Mouse (Mus musculus): Measurements from ENCODE around the gene Srek1. TPM values are rescaled to one million over a fixed set of nuclear protein-coding genes. Genes with fewer than 3 reads are reported as not detected.

Srek1 gene
- total and polyA plus RNA-seq, 2 experiments from 2014 or later: 35.1 to 48.2 TPM

DNA sequence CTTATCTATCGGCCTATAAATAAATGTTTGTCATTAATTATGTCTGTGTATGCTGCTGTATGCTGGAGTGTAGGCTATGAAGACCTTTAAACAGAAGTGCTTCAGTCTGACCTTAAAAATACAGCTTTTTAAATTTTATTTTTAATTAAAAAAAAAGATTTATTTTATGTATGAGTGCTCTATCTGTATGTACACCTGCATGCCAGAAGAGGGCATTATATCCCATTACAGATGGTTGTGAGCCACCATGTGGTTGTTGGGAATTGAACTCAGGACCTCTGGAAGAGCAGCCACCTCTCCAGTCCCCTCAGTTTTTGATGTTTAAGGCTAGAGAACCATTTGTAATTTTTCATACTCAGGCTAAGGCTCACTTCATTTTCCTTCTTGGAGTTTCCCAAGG, 26.6 kb upstream of the Srek1 start:
- H3K9me3 ChIP-seq (ENCODE audit: low read length): no peaks in the 10 kb centered on the region
- no peaks in the 10 kb centered on the region for H3K36me3 ChIP-seq (ENCODE audit: insufficient read depth)
- no peak overlapping the region for H3K9ac ChIP-seq
- no peak overlapping the region for H3K27ac ChIP-seq (ENCODE audit: low read depth, low read length)
- no peak overlapping the region for H3K4me2 ChIP-seq (ENCODE audit: low read depth)
- no peak for ATAC-seq
- no peak overlapping the region for H3K4me3 ChIP-seq (ENCODE audit: low read depth, low read length)
- no peaks in the 10 kb centered on the region for H3K27me3 ChIP-seq (ENCODE audit: insufficient read depth, low read length)
- H3K4me1 ChIP-seq (ENCODE audit: insufficient read depth): no peaks in the 10 kb centered on the region
- DNase-seq: no peak
- WGBS: 97% methylated on average over 1 of the region's 1 CpGs
- 0 out of 2 replicates have a peak, but pooled peaks have one; percentile 2 for TF ChIP-seq CTCF (IDR thresholded peaks at IDR 0.05; ENCODE audit: low read depth)

DNA sequence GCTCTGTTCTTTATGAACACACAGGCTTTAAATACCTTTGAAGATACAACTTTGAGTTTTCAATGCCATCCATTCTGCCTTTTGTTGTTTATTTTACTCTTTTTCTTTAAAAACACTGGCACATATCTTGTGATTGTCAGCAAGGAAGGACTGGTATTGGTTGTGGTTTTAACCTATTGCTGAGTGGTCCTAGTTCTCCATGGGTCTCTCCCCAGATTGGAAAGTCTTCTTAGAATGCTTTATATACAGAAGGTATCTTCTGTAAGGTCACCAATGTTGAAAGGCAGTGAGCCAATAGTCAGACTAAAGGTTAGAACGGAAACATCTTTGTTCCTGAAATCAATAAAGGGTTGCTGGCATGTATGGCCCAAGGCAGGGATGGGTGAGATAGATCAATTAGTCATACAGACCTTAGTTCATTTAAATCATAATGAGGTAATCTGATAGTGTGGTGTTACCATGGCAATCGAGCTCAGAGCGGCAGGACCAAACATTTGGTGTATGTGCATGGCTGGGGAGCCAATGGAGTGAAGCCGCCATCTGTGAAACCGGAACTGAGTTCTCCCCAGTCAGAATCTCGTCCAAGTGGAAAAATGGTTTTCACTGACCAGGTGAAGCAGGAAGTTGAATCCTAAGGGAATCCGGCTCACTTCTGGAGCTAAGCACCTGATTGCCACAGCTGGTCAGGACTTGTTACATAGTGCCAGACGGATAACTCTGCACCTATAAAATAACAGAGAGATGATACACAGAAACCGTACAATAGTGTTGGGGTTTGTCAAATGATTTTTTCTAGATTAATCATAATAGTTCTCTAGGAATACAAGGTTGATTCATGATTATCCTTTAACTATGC, 20.5 kb upstream of the Srek1 start:
- 44% methylated on average over 9 of the region's 9 CpGs for WGBS
- ATAC-seq: peak; percentile 82
- Histone ChIP-seq H3K4me3 (ENCODE audit: low read depth, low read length) (no peak overlapping the region), H3K27ac (ENCODE audit: low read depth, low read length) (no peak overlapping the region), H3K4me2 (ENCODE audit: low read depth) (no peak overlapping the region), H3K36me3 (ENCODE audit: insufficient read depth) (no peaks in the 10 kb centered on the region), H3K27me3 (ENCODE audit: insufficient read depth, low read length) (no peaks in the 10 kb centered on the region), H3K4me1 (ENCODE audit: insufficient read depth) (no peaks in the 10 kb centered on the region), H3K9me3 (ENCODE audit: low read length) (no peaks in the 10 kb centered on the region), H3K9ac (no peak overlapping the region)
- TF ChIP-seq CTCF (IDR thresholded peaks at IDR 0.05; ENCODE audit: low read depth): no peak
- DNase-seq: peak; percentile 39

DNA sequence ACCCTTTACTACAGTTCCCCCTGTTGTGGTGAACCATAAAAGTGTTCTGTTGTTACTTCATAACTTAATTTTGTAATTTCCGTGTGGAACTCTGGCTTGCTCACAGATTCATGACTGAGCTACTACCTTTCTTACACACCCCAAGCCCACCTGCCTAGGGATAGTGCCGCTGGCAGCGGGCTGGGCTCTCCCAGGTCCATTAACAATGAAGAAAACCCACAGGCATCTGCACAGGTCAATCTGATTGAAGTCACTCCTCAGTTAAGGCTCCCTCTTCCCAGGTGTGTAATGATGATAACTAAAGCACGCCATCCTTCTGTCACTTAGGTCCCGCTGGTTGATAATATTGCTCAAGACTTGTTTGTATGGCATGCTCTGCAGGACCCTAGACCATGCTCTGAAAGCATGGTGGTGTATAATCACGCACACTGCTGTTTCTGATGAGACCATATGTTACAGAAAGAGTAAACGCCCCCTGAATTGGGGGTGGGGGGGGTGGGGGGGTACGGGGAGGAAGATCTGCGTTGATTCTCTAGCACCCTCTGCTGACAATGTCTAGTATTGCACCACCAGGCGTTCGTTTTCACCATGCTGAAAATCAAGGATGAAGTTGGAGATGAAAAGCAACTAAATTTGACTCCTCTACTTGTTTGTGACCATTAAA, 5.6 kb upstream of the Srek1 start:
- Histone ChIP-seq H3K4me2 (ENCODE audit: low read depth) (no peak overlapping the region), H3K4me1 (ENCODE audit: insufficient read depth) (no peaks in the 10 kb centered on the region), H3K27me3 (ENCODE audit: insufficient read depth, low read length) (no peaks in the 10 kb centered on the region), H3K9me3 (ENCODE audit: low read length) (no peaks in the 10 kb centered on the region), H3K4me3 (ENCODE audit: low read depth, low read length) (no peak overlapping the region), H3K9ac (no peak overlapping the region), H3K36me3 (ENCODE audit: insufficient read depth) (no peaks in the 10 kb centered on the region), H3K27ac (ENCODE audit: low read depth, low read length) (no peak overlapping the region)
- DNase-seq (peak; percentile 65), ATAC-seq (peak; percentile 43; the same call in 1 of the 2 replicates)
- peak; percentile 53 for TF ChIP-seq CTCF (IDR thresholded peaks at IDR 0.05; ENCODE audit: low read depth)
- 33% methylated on average over 11 of the region's 11 CpGs for WGBS

DNA sequence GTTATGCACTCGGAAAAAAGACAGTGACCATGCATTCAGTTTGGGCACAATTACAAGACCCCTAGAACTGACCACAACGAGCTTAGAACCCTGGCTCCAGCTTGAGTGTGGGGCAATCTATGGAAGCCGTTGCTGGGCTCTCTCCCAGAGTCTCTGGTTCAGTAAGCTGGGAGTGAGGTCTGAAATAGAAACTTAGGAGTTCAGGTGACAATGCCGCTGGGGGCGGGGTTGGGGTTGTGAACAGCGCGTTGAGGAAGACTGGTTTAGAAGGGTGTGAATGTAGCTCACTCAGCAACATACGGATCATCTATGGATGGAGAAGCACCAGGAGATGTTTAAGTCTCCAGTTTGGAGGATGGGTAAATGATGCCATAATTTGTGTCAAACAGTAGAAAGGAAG, 2.7 kb upstream of the Srek1 start:
- no peaks in the 10 kb centered on the region for H3K36me3 ChIP-seq (ENCODE audit: insufficient read depth)
- no peak for TF ChIP-seq CTCF (IDR thresholded peaks at IDR 0.05; ENCODE audit: low read depth)
- ATAC-seq: no peak
- H3K4me2 ChIP-seq (ENCODE audit: low read depth): no peak overlapping the region
- DNase-seq: no peak
- no peak overlapping the region for H3K4me3 ChIP-seq (ENCODE audit: low read depth, low read length)
- H3K27me3 ChIP-seq (ENCODE audit: insufficient read depth, low read length): no peaks in the 10 kb centered on the region
- 76% methylated on average over 8 of the region's 8 CpGs for WGBS
- no peak overlapping the region for H3K27ac ChIP-seq (ENCODE audit: low read depth, low read length)
- H3K4me1 ChIP-seq (ENCODE audit: insufficient read depth): no peaks in the 10 kb centered on the region
- no peaks in the 10 kb centered on the region for H3K9me3 ChIP-seq (ENCODE audit: low read length)
- H3K9ac ChIP-seq: no peak overlapping the region

DNA sequence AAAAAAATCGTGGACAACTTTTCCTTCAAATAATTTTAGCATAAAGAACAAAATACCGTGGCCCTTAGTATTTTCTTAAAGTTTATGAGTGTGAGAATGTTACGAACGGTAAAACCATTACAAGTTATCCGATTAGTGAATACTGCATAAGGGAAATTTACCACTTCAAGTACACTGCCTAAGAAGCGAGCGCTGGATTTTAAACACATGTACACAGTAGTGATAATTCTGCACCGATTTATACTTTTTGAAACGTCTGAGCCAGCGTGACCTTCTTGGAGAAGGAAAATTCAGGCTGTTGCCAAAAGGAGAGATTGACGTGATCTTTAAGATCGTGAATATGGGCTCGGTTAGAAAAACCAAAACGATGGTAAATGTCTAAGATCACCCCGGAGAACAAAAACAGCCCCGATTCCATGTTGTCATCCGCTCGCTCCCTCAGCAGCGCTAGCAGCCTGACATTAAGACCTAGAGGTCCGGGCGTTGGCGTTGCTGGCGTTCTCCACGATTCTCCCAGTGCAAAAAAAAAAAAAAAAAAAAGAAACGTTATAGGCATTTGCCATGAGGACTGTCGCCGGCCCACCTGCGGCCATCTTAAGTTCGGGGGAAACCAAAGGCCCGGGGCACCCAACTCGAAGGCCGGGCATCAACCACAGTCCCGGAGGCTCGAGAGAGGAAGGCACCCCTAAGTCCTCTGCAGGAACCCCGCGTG, 845 bp downstream of the Srek1 start:
- Histone ChIP-seq H3K27ac (ENCODE audit: low read depth, low read length) (peak overlapping the region; percentile 96), H3K9me3 (ENCODE audit: low read length) (no peaks in the 10 kb centered on the region), H3K9ac (peak overlapping the region; percentile 79), H3K4me3 (ENCODE audit: low read depth, low read length) (peak overlapping the region; percentile 81), H3K4me1 (ENCODE audit: insufficient read depth) (peaks cover 11% of the 10 kb centered on the region; the same call in 1 of the 2 replicates), H3K36me3 (ENCODE audit: insufficient read depth) (no peaks in the 10 kb centered on the region), H3K4me2 (ENCODE audit: low read depth) (peak overlapping the region; percentile 56), H3K27me3 (ENCODE audit: insufficient read depth, low read length) (no peaks in the 10 kb centered on the region)
- TF ChIP-seq CTCF (IDR thresholded peaks at IDR 0.05; ENCODE audit: low read depth): no peak
- no peak for DNase-seq
- peak; percentile 58 for ATAC-seq
- 1% methylated on average over 36 of the region's 36 CpGs for WGBS

DNA sequence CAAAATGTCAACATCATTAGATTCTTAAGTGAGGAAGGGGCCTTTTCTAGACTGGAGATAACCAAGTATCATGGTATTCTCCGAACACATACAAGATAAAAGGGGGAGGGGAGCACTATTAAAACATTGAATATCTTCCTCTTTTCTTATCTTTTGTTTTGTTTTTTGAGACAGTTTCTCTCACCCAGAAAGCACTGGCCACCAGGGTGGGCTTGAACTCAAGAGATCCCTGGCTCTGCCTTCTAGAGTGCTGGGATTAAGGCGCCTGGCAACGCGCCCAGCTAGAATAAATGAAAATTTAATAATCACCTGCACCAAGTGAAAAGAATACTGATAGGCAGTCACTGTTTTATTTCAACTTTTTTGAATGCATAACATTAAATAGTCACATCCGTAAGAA, 1.5 kb downstream of the Srek1 start:
- ATAC-seq (no peak), DNase-seq (no peak)
- H3K9me3 ChIP-seq (ENCODE audit: low read length): no peaks in the 10 kb centered on the region
- peak overlapping the region; percentile 96; the same call in 1 of the 2 replicates for H3K27ac ChIP-seq (ENCODE audit: low read depth, low read length)
- WGBS: 17% methylated on average over 5 of the region's 5 CpGs
- H3K9ac ChIP-seq: peak overlapping the region; percentile 79
- peak overlapping the region; percentile 56 for H3K4me2 ChIP-seq (ENCODE audit: low read depth)
- H3K36me3 ChIP-seq (ENCODE audit: insufficient read depth): no peaks in the 10 kb centered on the region
- no peaks in the 10 kb centered on the region for H3K27me3 ChIP-seq (ENCODE audit: insufficient read depth, low read length)
- peak overlapping the region; percentile 81 for H3K4me3 ChIP-seq (ENCODE audit: low read depth, low read length)
- H3K4me1 ChIP-seq (ENCODE audit: insufficient read depth): peaks cover 11% of the 10 kb centered on the region; the same call in 1 of the 2 replicates
- 0 out of 2 replicates have a peak, but pooled peaks have one; percentile 7 for TF ChIP-seq CTCF (IDR thresholded peaks at IDR 0.05; ENCODE audit: low read depth)
